Mouse (Mus musculus) heart, embryonic 12.5 days (tissue): ENCODE results near the gene Olfr485. TPM values are rescaled to one million over a fixed set of nuclear protein-coding genes. Genes with fewer than 3 reads are reported as not detected.

ENCODE experiments used
- polyA plus RNA-seq: library from polyadenylated mRNA; unstranded; fragments of >200 nt; fragmentation: Nextera tagmentation; extraction: Ambion mirVana; gene quantifications from 2 replicates; pipeline ENCODE4 v1.2.1, GENCODE M21; 2016

Olfr485 gene
- polyA plus RNA-seq, 1 experiment from 2014 or later = not detected

Other genes starting within 250 kb of the Olfr485 start
- gene Olfr473, start 229.4 kb downstream of the Olfr485 start, polyA plus RNA-seq = not detected in 2 replicates
- gene Olfr474, start 205.2 kb downstream of the Olfr485 start, polyA plus RNA-seq = not detected in 2 replicates
- not detected in 2 replicates for gene Olfr476, start 195.1 kb downstream of the Olfr485 start, polyA plus RNA-seq
- not detected in 2 replicates for gene Olfr477, start 173.2 kb downstream of the Olfr485 start, polyA plus RNA-seq
- not detected in 2 replicates for gene Olfr478, start 125.9 kb downstream of the Olfr485 start, polyA plus RNA-seq
- gene Olfr479, start 109.2 kb downstream of the Olfr485 start, polyA plus RNA-seq = not detected in 2 replicates
- not detected in 2 replicates for gene Olfr480, start 92.5 kb downstream of the Olfr485 start, polyA plus RNA-seq
- gene Olfr481, start 80.0 kb downstream of the Olfr485 start, polyA plus RNA-seq = not detected in 2 replicates
- not detected in 2 replicates for gene Olfr482, start 62.3 kb downstream of the Olfr485 start, polyA plus RNA-seq
- gene Olfr483, start 59.0 kb downstream of the Olfr485 start, polyA plus RNA-seq = not detected in 2 replicates
- gene Olfr484, start 32.4 kb downstream of the Olfr485 start, polyA plus RNA-seq = not detected in 2 replicates
- not detected in 2 replicates for gene Olfr486, start 12.9 kb upstream of the Olfr485 start, polyA plus RNA-seq
- gene Olfr487, start 54.8 kb upstream of the Olfr485 start, polyA plus RNA-seq = not detected in 2 replicates
- gene Olfr488, start 98.5 kb upstream of the Olfr485 start, polyA plus RNA-seq = not detected in 2 replicates
- gene Olfr490, start 129.1 kb upstream of the Olfr485 start, polyA plus RNA-seq = not detected in 2 replicates
- not detected in 2 replicates for gene Olfr491, start 153.6 kb upstream of the Olfr485 start, polyA plus RNA-seq
- not detected in 2 replicates for gene Olfr492, start 163.8 kb upstream of the Olfr485 start, polyA plus RNA-seq
- gene Olfr493, start 187.1 kb upstream of the Olfr485 start, polyA plus RNA-seq = not detected in 2 replicates
- gene Olfr494, start 205.5 kb upstream of the Olfr485 start, polyA plus RNA-seq = not detected in 2 replicates
- not detected in 2 replicates for gene Olfr495, start 233.3 kb upstream of the Olfr485 start, polyA plus RNA-seq